Mouse (Mus musculus): Measurements from ENCODE around the gene Hemk1. TPM values are rescaled to one million over a fixed set of nuclear protein-coding genes. Genes with fewer than 3 reads are reported as not detected.

Hemk1 gene
- total RNA-seq, 1 experiment = 29.1 TPM

GRCm38 (mm10) chr9:107299783-107300182, 38.4 kb downstream of the Hemk1 start:
- H3K9ac ChIP-seq (ENCODE audit: insufficient read depth, low read depth, low read length, poor library complexity, severe bottlenecking) = no peak overlapping the region
- TF ChIP-seq MAFK (IDR thresholded peaks at IDR 0.05; ENCODE audit: insufficient read depth, low read depth, low read length) (no peak), HCFC1 (IDR thresholded peaks at IDR 0.05; ENCODE audit: borderline replicate concordance, insufficient read depth, low read length) (no peak), CHD2 (IDR thresholded peaks at IDR 0.05; ENCODE audit: low read depth, low read length) (no peak), ZC3H11A (IDR thresholded peaks at IDR 0.05; ENCODE audit: borderline replicate concordance, low read depth, low read length) (no peak), ZNF384 (IDR thresholded peaks at IDR 0.05; ENCODE audit: low read depth, low read length) (no peak)
- peaks cover 0 to 17% of the 10 kb centered on the region in 2 experiments; a peak in 2 of 4 replicates for H3K4me1 ChIP-seq (ENCODE audit: control insufficient read depth in 2 of 2, insufficient read depth in 2 of 2, low read length in 2 of 2, poor library complexity in 1 of 2)
- peaks cover 7% of the 10 kb centered on the region; the same call in 1 of the 2 replicates for H3K36me3 ChIP-seq (ENCODE audit: control insufficient read depth, insufficient read depth, low read length, poor library complexity, severe bottlenecking)
- in situ Hi-C loops (cut with MboI; ENCODE audit: low sequenced_read_pairs in 2 of 2, unreplicated experiment in 2 of 2) = loop anchor here in 1 of 2 experiments (10.0 kb wide), 1 partner anchor 395 kb away; no protein-coding TSS in a partner anchor
- no peak overlapping the region for H3K27ac ChIP-seq (ENCODE audit: insufficient read depth, low read depth, low read length, poor library complexity, severe bottlenecking)
- no peaks in the 10 kb centered on the region for H3K9me3 ChIP-seq (ENCODE audit: control insufficient read depth, insufficient read depth, low read depth, low read length)
- DNase-seq (ENCODE audit: low read depth, low spot score) = no peak
- no peak overlapping the region for H3K4me3 ChIP-seq (ENCODE audit: insufficient read depth in 1 of 2, low read depth in 1 of 2, low read length in 2 of 2, poor library complexity in 1 of 2, severe bottlenecking in 1 of 2)

- H3K4me1 ChIP-seq (ENCODE audit: control insufficient read depth in 2 of 2, insufficient read depth in 2 of 2, low read length in 2 of 2, poor library complexity in 1 of 2) = peaks cover 0 to 19% of the 10 kb centered on the region in 2 experiments; a peak in 2 of 4 replicates
- no peak for TF ChIP-seq HCFC1 (IDR thresholded peaks at IDR 0.05; ENCODE audit: borderline replicate concordance, insufficient read depth, low read length)
- no peak for TF ChIP-seq ZNF384 (IDR thresholded peaks at IDR 0.05; ENCODE audit: low read depth, low read length)
- TF ChIP-seq MAFK (IDR thresholded peaks at IDR 0.05; ENCODE audit: insufficient read depth, low read depth, low read length) = no peak
- TF ChIP-seq ZC3H11A (IDR thresholded peaks at IDR 0.05; ENCODE audit: borderline replicate concordance, low read depth, low read length) = no peak
- TF ChIP-seq CHD2 (IDR thresholded peaks at IDR 0.05; ENCODE audit: low read depth, low read length) = no peak
- in situ Hi-C loops (cut with MboI; ENCODE audit: low sequenced_read_pairs in 2 of 2, unreplicated experiment in 2 of 2) = loop anchor here in 1 of 2 experiments (10.0 kb wide), 1 partner anchor 394 kb away; no protein-coding TSS in a partner anchor
- peaks cover 7% of the 10 kb centered on the region; the same call in 1 of the 2 replicates for H3K36me3 ChIP-seq (ENCODE audit: control insufficient read depth, insufficient read depth, low read length, poor library complexity, severe bottlenecking)
- H3K4me3 ChIP-seq (ENCODE audit: insufficient read depth in 1 of 2, low read depth in 1 of 2, low read length in 2 of 2, poor library complexity in 1 of 2, severe bottlenecking in 1 of 2) = no peak overlapping the region
- no peak for DNase-seq (ENCODE audit: low read depth, low spot score)
- H3K9ac ChIP-seq (ENCODE audit: insufficient read depth, low read depth, low read length, poor library complexity, severe bottlenecking) = no peak overlapping the region; the same call in 1 of the 2 replicates
- no peaks in the 10 kb centered on the region for H3K9me3 ChIP-seq (ENCODE audit: control insufficient read depth, insufficient read depth, low read depth, low read length)
- H3K27ac ChIP-seq (ENCODE audit: insufficient read depth, low read depth, low read length, poor library complexity, severe bottlenecking) = no peak overlapping the region
Observed at GRCm38 (mm10) chr9:107298876-107299275, 39.3 kb downstream of the Hemk1 start.

- Histone ChIP-seq H3K27ac (ENCODE audit: insufficient read depth, low read depth, low read length, poor library complexity, severe bottlenecking) (no peak overlapping the region), H3K9me3 (ENCODE audit: control insufficient read depth, insufficient read depth, low read depth, low read length) (no peaks in the 10 kb centered on the region), H3K9ac (ENCODE audit: insufficient read depth, low read depth, low read length, poor library complexity, severe bottlenecking) (no peak overlapping the region), H3K4me1 (ENCODE audit: control insufficient read depth in 2 of 2, insufficient read depth in 2 of 2, low read length in 2 of 2, poor library complexity in 1 of 2) (peaks cover 0 to 19% of the 10 kb centered on the region in 2 experiments; a peak in 2 of 4 replicates), H3K4me3 (ENCODE audit: insufficient read depth in 1 of 2, low read depth in 1 of 2, low read length in 2 of 2, poor library complexity in 1 of 2, severe bottlenecking in 1 of 2) (no peak overlapping the region), H3K36me3 (ENCODE audit: control insufficient read depth, insufficient read depth, low read length, poor library complexity, severe bottlenecking) (peaks cover 7% of the 10 kb centered on the region; the same call in 1 of the 2 replicates)
- in situ Hi-C loops (cut with MboI; ENCODE audit: low sequenced_read_pairs in 2 of 2, unreplicated experiment in 2 of 2) = loop anchor here in 1 of 2 experiments (10.0 kb wide), 1 partner anchor 393 kb away; no protein-coding TSS in a partner anchor
- no peak for DNase-seq (ENCODE audit: low read depth, low spot score)
- TF ChIP-seq HCFC1 (IDR thresholded peaks at IDR 0.05; ENCODE audit: borderline replicate concordance, insufficient read depth, low read length) = no peak
- no peak for TF ChIP-seq MAFK (IDR thresholded peaks at IDR 0.05; ENCODE audit: insufficient read depth, low read depth, low read length)
- no peak for TF ChIP-seq CHD2 (IDR thresholded peaks at IDR 0.05; ENCODE audit: low read depth, low read length)
- TF ChIP-seq ZNF384 (IDR thresholded peaks at IDR 0.05; ENCODE audit: low read depth, low read length) = no peak
- TF ChIP-seq ZC3H11A (IDR thresholded peaks at IDR 0.05; ENCODE audit: borderline replicate concordance, low read depth, low read length) = no peak
Observed at GRCm38 (mm10) chr9:107298059-107298780, 39.9 kb downstream of the Hemk1 start.

GRCm38 (mm10) chr9:107297658-107298057, 40.5 kb downstream of the Hemk1 start:
- peaks cover 0 to 19% of the 10 kb centered on the region in 2 experiments; a peak in 2 of 4 replicates for H3K4me1 ChIP-seq (ENCODE audit: control insufficient read depth in 2 of 2, insufficient read depth in 2 of 2, low read length in 2 of 2, poor library complexity in 1 of 2)
- no peak overlapping the region for H3K9ac ChIP-seq (ENCODE audit: insufficient read depth, low read depth, low read length, poor library complexity, severe bottlenecking)
- in situ Hi-C loops (cut with MboI; ENCODE audit: low sequenced_read_pairs in 2 of 2, unreplicated experiment in 2 of 2) = loop anchor here in 1 of 2 experiments (10.0 kb wide), 1 partner anchor 393 kb away; no protein-coding TSS in a partner anchor
- no peak overlapping the region for H3K27ac ChIP-seq (ENCODE audit: insufficient read depth, low read depth, low read length, poor library complexity, severe bottlenecking)
- H3K36me3 ChIP-seq (ENCODE audit: control insufficient read depth, insufficient read depth, low read length, poor library complexity, severe bottlenecking) = peaks cover 7% of the 10 kb centered on the region; the same call in 1 of the 2 replicates
- no peak for DNase-seq (ENCODE audit: low read depth, low spot score)
- TF ChIP-seq HCFC1 (IDR thresholded peaks at IDR 0.05; ENCODE audit: borderline replicate concordance, insufficient read depth, low read length) (no peak), CHD2 (IDR thresholded peaks at IDR 0.05; ENCODE audit: low read depth, low read length) (no peak), ZC3H11A (IDR thresholded peaks at IDR 0.05; ENCODE audit: borderline replicate concordance, low read depth, low read length) (no peak), MAFK (IDR thresholded peaks at IDR 0.05; ENCODE audit: insufficient read depth, low read depth, low read length) (no peak), ZNF384 (IDR thresholded peaks at IDR 0.05; ENCODE audit: low read depth, low read length) (no peak)
- H3K9me3 ChIP-seq (ENCODE audit: control insufficient read depth, insufficient read depth, low read depth, low read length) = no peaks in the 10 kb centered on the region
- no peak overlapping the region for H3K4me3 ChIP-seq (ENCODE audit: insufficient read depth in 1 of 2, low read depth in 1 of 2, low read length in 2 of 2, poor library complexity in 1 of 2, severe bottlenecking in 1 of 2)

All from ES-E14 (cell line).